Mouse (Mus musculus): ENCODE data around the gene Fkbp8. TPM values are rescaled to one million over a fixed set of nuclear protein-coding genes. Genes with fewer than 3 reads are reported as not detected.
A peak's percentile ranks its signal among the peaks of the same experiment; 100 is the strongest.

The Fkbp8 gene
- polyA plus RNA-seq, 1 experiment from 2014 or later: 224 TPM

DNA sequence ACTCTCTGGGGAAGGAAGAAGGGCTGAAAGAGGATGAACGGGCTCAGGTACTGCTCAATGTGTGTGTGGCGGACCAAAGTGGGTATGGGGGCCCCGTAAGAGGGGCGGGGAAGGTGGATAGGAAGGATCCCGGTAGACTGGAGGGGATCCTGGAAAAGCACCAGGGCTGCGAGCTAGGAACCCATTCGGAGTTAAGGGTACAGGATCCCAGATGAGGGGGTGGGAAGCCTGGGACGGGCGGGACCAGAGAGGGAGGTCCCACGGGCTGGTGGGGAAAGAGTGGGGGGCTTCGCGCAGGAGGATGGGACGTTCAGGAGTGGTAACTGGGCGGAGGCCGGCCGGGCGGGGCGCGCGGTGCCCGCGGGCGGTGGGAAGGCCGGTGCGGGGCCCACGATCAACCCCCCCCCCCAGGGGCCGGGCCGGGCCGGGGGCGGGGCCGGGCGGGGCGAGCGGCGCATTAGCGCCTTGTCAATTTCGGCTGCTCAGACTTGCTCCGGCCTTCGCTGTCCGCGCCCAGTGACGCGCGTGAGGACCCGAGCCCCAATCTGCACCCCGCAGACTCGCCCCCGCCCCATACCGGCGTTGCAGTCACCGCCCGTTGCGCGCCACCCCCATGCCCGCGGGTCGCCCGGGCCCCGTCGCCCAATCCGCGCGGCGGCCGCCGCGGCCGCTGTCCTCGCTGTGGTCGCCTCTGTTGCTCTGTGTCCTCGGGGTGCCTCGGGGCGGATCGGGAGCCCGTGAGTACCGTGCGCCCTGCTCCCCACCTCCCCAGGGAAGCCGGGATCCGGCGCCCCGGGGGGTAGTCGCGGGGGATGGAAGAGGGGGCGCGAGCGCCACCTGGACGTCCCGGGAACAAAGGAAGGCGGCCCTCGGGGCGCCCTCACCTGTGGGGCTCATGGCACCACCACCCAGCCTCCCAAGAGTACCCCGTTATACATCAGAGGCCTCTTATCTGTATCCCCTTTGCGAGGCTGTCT is 34.6 kb upstream of the Fkbp8 start, which contains the start of gene Crlf1:
Crlf1 (plus strand) TSS at position 495 of the 977 bp plus-strand sequence.
- 1% methylated on average over 72 of the region's 93 CpGs for WGBS (ENCODE audit: insufficient replicate concordance)

GRCm38 (mm10) chr8:70493692-70494415 is 33.7 kb upstream of the Fkbp8 start:
- H3K4me3 ChIP-seq: peak overlapping the region; percentile 45; the same call in 1 of the 2 replicates
- H3K9ac ChIP-seq: no peak overlapping the region
- peaks cover 46% of the 10 kb centered on the region for H3K4me1 ChIP-seq
- H3K4me2 ChIP-seq: peak overlapping the region; percentile 69; the same call in 1 of the 2 replicates
- WGBS (ENCODE audit: insufficient replicate concordance): 3% methylated on average over 47 of the region's 47 CpGs
- H3K27ac ChIP-seq: no peak overlapping the region
- H3K27me3 ChIP-seq (replicated peaks): peaks cover 100% of the 10 kb centered on the region
- ATAC-seq: no peak
- no peaks in the 10 kb centered on the region for H3K9me3 ChIP-seq (replicated peaks)
- H3K36me3 ChIP-seq: no peaks in the 10 kb centered on the region

More for the DNA sequence above, 34.6 kb upstream of the Fkbp8 start, which contains the start of gene Crlf1:
- Histone ChIP-seq H3K36me3 (no peaks in the 10 kb centered on the region), H3K4me2 (peak within 1 kb of the TSS; percentile 69), H3K4me1 (peaks cover 49% of the 10 kb centered on the region), H3K9me3 (replicated peaks) (no peaks in the 10 kb centered on the region), H3K27ac (no peak within 1 kb of the TSS), H3K4me3 (peak within 1 kb of the TSS; percentile 45), H3K27me3 (replicated peaks) (peaks cover 100% of the 10 kb centered on the region), H3K9ac (no peak within 1 kb of the TSS; the same call in 1 of the 2 replicates)
- ATAC-seq: no peak; the same call in 1 of the 2 replicates

GRCm38 (mm10) chr8:70494416-70494945 is 33.0 kb upstream of the Fkbp8 start:
- Histone ChIP-seq H3K9me3 (replicated peaks) (no peaks in the 10 kb centered on the region), H3K36me3 (no peaks in the 10 kb centered on the region), H3K4me1 (peaks cover 45% of the 10 kb centered on the region), H3K9ac (no peak overlapping the region), H3K4me3 (no peak overlapping the region), H3K27me3 (replicated peaks) (peaks cover 100% of the 10 kb centered on the region), H3K4me2 (no peak overlapping the region), H3K27ac (no peak overlapping the region)
- no peak for ATAC-seq
- WGBS (ENCODE audit: insufficient replicate concordance): 3% methylated on average over 28 of the region's 28 CpGs

DNA sequence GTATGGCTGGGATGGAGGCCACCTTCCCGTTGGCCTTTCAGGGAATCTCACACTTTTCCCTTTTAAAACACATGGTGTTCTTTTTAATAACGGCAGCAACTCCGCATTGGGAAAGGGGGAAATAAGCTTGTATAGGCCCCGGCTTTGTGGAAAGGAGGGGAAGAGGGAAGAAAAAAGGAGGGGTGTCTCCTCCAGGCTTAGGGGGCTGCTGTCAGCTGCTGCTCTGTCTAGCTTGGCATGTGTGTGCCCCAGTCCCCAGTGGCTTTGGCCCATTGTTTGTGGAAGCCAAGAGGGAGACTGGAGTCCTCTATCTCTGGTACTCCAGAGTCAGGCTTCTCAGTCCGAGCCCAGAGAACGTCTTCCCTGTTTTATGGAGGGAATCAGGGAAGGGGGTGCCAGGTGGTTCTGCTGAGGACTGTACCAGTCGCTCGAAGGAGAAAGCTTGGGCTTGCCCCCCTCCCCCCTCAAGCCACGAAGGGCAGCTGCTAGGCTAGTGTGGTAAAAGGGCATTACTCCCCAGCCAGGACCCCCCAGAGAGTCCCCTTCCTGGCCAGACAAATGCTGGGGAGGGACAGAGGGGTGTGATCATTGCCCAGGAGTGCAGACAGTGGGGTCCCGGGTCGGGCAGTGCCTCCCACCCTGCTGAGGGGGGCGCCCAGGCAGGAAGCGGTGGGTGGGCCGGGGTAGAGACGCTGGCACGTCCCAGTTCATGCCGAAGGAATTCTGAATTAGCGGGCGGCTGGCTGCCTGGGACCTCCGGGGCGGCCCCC is 32.3 kb upstream of the Fkbp8 start:
- no peak for ATAC-seq
- peaks cover 99% of the 10 kb centered on the region for H3K27me3 ChIP-seq (replicated peaks)
- H3K4me3 ChIP-seq: no peak overlapping the region
- no peaks in the 10 kb centered on the region for H3K9me3 ChIP-seq (replicated peaks)
- H3K9ac ChIP-seq: no peak overlapping the region
- H3K36me3 ChIP-seq: no peaks in the 10 kb centered on the region
- peaks cover 49% of the 10 kb centered on the region for H3K4me1 ChIP-seq
- no peak overlapping the region for H3K4me2 ChIP-seq
- 1% methylated on average over 21 of the region's 21 CpGs for WGBS (ENCODE audit: insufficient replicate concordance)
- no peak overlapping the region for H3K27ac ChIP-seq

GRCm38 (mm10) chr8:70495771-70496062 is 31.8 kb upstream of the Fkbp8 start:
- Histone ChIP-seq H3K27me3 (replicated peaks) (peaks cover 99% of the 10 kb centered on the region), H3K36me3 (no peaks in the 10 kb centered on the region), H3K9ac (no peak overlapping the region), H3K4me2 (no peak overlapping the region), H3K4me3 (no peak overlapping the region), H3K4me1 (peaks cover 52% of the 10 kb centered on the region), H3K9me3 (replicated peaks) (no peaks in the 10 kb centered on the region), H3K27ac (no peak overlapping the region)
- no peak for ATAC-seq
- WGBS (ENCODE audit: insufficient replicate concordance): 10% methylated on average over 12 of the region's 12 CpGs

GRCm38 (mm10) chr8:70500386-70501301 is 26.9 kb upstream of the Fkbp8 start:
- Histone ChIP-seq H3K4me2 (peak overlapping the region; percentile 75), H3K4me3 (peak overlapping the region; percentile 46), H3K9me3 (replicated peaks) (no peaks in the 10 kb centered on the region), H3K9ac (peak overlapping the region; percentile 58), H3K27ac (peak overlapping the region; percentile 85), H3K36me3 (peaks cover 14% of the 10 kb centered on the region), H3K4me1 (peaks cover 70% of the 10 kb centered on the region), H3K27me3 (replicated peaks) (peaks cover 81% of the 10 kb centered on the region)
- ATAC-seq: peak; percentile 86
- 4% methylated on average over 39 of the region's 39 CpGs for WGBS (ENCODE audit: insufficient replicate concordance)

GRCm38 (mm10) chr8:70501820-70502529 is 25.5 kb upstream of the Fkbp8 start:
- Histone ChIP-seq H3K36me3 (peaks cover 17% of the 10 kb centered on the region), H3K4me2 (peak overlapping the region; percentile 75), H3K4me1 (peaks cover 81% of the 10 kb centered on the region), H3K27me3 (replicated peaks) (peaks cover 68% of the 10 kb centered on the region), H3K27ac (peak overlapping the region; percentile 62; the same call in 1 of the 2 replicates), H3K9me3 (replicated peaks) (no peaks in the 10 kb centered on the region), H3K9ac (peak overlapping the region; percentile 39), H3K4me3 (peak overlapping the region; percentile 28)
- no peak for ATAC-seq
- 14% methylated on average over 23 of the region's 23 CpGs for WGBS (ENCODE audit: insufficient replicate concordance)

DNA sequence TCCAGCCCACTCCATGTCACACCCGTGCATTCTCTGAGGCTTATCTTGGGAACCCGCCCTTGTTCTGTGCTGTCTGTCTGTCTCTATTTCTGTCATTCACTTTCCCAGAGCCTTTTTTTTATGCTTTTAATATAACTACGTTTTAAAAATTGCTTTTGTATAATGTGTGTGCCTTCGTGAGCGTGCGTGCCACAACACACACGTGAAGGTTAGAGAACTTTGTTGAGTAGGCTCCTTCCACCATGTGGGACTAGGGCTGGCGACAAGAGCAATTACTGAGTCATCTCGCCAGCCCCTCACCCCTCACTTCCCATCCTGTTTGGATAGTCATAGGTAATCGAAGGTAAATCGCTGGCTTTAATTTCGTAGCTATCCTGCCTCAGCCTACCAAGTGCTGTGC is 25.0 kb upstream of the Fkbp8 start:
- 32% methylated on average over 12 of the region's 12 CpGs for WGBS (ENCODE audit: insufficient replicate concordance)
- H3K4me2 ChIP-seq: peak overlapping the region; percentile 75

GRCm38 (mm10) chr8:70503062-70503750 is 24.3 kb upstream of the Fkbp8 start:
- no peak for ATAC-seq
- peaks cover 92% of the 10 kb centered on the region for H3K4me1 ChIP-seq
- WGBS (ENCODE audit: insufficient replicate concordance): 17% methylated on average over 46 of the region's 46 CpGs
- H3K4me3 ChIP-seq: peak overlapping the region; percentile 28
- no peaks in the 10 kb centered on the region for H3K9me3 ChIP-seq (replicated peaks)
- H3K36me3 ChIP-seq: peaks cover 29% of the 10 kb centered on the region
- no peak overlapping the region for H3K27ac ChIP-seq
- no peak overlapping the region; the same call in 1 of the 2 replicates for H3K9ac ChIP-seq
- peak overlapping the region; percentile 75 for H3K4me2 ChIP-seq
- H3K27me3 ChIP-seq (replicated peaks): peaks cover 56% of the 10 kb centered on the region

More for the DNA sequence above, 25.0 kb upstream of the Fkbp8 start:
- ATAC-seq: no peak
- Histone ChIP-seq H3K9ac (peak overlapping the region; percentile 39), H3K36me3 (peaks cover 22% of the 10 kb centered on the region), H3K4me1 (peaks cover 87% of the 10 kb centered on the region), H3K27ac (peak overlapping the region; percentile 62; the same call in 1 of the 2 replicates), H3K27me3 (replicated peaks) (peaks cover 62% of the 10 kb centered on the region), H3K9me3 (replicated peaks) (no peaks in the 10 kb centered on the region), H3K4me3 (peak overlapping the region; percentile 28)

All from liver, embryonic 12.5 days (tissue).